Mouse (Mus musculus) midbrain, embryonic 14.5 days (tissue): ENCODE results near the gene Impg1. TPM values are rescaled to one million over a fixed set of nuclear protein-coding genes. Genes with fewer than 3 reads are reported as not detected.

Experiments used
- ATAC-seq: fragments of 200-750 bp; cut with Nextera tagmentation; 2 replicates; pipeline ENCODE4 v1.8.0; 2017; ENCODE audit warnings: moderate number of reproducible peaks, moderate library complexity; ENCODE audit not compliant: low FRiP score, low TSS enrichment
- DNase-seq: peaks from one replicate; pipeline ENCODE4 v3.0.0-alpha.2; 2015
- H3K27ac ChIP-seq: fragments of 300-500 bp; sonication (generic); replicated peaks from 2 replicates; pipeline ENCODE4 v1.5.1; 2014; ENCODE audit warnings: mild to moderate bottlenecking, low read depth, low read length, moderate library complexity
- H3K27me3 ChIP-seq: fragments of 300-500 bp; sonication (generic); 2 replicates; pipeline ENCODE4 v1.6.1; 2014; ENCODE audit warnings: low read length, control low read depth, mixed read lengths; ENCODE audit not compliant: control insufficient read depth, insufficient read depth
- H3K36me3 ChIP-seq: fragments of 300-500 bp; sonication (generic); 2 replicates; pipeline ENCODE4 v1.6.1; 2014; ENCODE audit warnings: low read length, control low read depth; ENCODE audit not compliant: control insufficient read depth, insufficient read depth
- H3K4me1 ChIP-seq: fragments of 300-500 bp; sonication (generic); 2 replicates; pipeline ENCODE4 v1.6.1; 2014; ENCODE audit warnings: mild to moderate bottlenecking, antibody characterized with exemption, low read length, control low read depth; ENCODE audit not compliant: control insufficient read depth, insufficient read depth
- H3K4me2 ChIP-seq: fragments of 300-500 bp; sonication (generic); 2 replicates; pipeline ENCODE4 v1.6.1; 2014; ENCODE audit warnings: mild to moderate bottlenecking, low read length, moderate library complexity
- H3K4me3 ChIP-seq: fragments of 300-500 bp; sonication (generic); replicated peaks from 2 replicates; pipeline ENCODE4 v1.5.1; 2014; ENCODE audit warnings: low read depth, low read length
- H3K9ac ChIP-seq: fragments of 300-500 bp; sonication (generic); replicated peaks from 2 replicates; pipeline ENCODE4 v1.6.1; 2014; ENCODE audit warnings: mild to moderate bottlenecking, low read length, moderate library complexity
- H3K9me3 ChIP-seq: fragments of 300-500 bp; sonication (generic); 2 replicates; pipeline ENCODE4 v1.6.1; 2016; ENCODE audit warnings: low read length, control low read depth, mixed read lengths; ENCODE audit not compliant: control insufficient read depth
- WGBS: fragments of 180-500 bp; shearing (Covaris S2); extraction: QIAGEN DNeasy Blood & Tissue Kit; methylation state at CpG from one replicate; pipeline ENCODE4 v1.1.7; 2014; 5-methylcytosine and 5-hydroxymethylcytosine counted together
- polyA plus RNA-seq: library from polyadenylated mRNA; unstranded; fragments of >200 nt; fragmentation: Nextera tagmentation; extraction: Ambion mirVana; gene quantifications from 2 replicates; pipeline ENCODE4 v1.2.1, GENCODE M21; 2014

The Impg1 gene
- polyA plus RNA-seq, 1 experiment from 2014 or later: not detected

GRCm38 (mm10) chr9:80367520-80368204, 97.6 kb downstream of the Impg1 start:
- H3K36me3 ChIP-seq: no peaks in the 10 kb centered on the region
- WGBS: 95% methylated on average over 2 of the region's 2 CpGs
- no peaks in the 10 kb centered on the region for H3K27me3 ChIP-seq
- H3K4me2 ChIP-seq: no peak overlapping the region
- no peak overlapping the region for H3K9ac ChIP-seq
- DNase-seq: no peak
- no peaks in the 10 kb centered on the region for H3K4me1 ChIP-seq
- no peaks in the 10 kb centered on the region for H3K9me3 ChIP-seq
- H3K4me3 ChIP-seq: no peak overlapping the region
- ATAC-seq: no peak
- no peak overlapping the region for H3K27ac ChIP-seq

GRCm38 (mm10) chr9:80360063-80360462, 105.2 kb downstream of the Impg1 start:
- DNase-seq (no peak), ATAC-seq (no peak)
- Histone ChIP-seq H3K4me3 (no peak overlapping the region), H3K9ac (no peak overlapping the region), H3K4me1 (no peaks in the 10 kb centered on the region), H3K27me3 (no peaks in the 10 kb centered on the region), H3K9me3 (no peaks in the 10 kb centered on the region), H3K36me3 (no peaks in the 10 kb centered on the region), H3K4me2 (no peak overlapping the region), H3K27ac (no peak overlapping the region)

GRCm38 (mm10) chr9:80351678-80352331, 113.5 kb downstream of the Impg1 start:
- peak overlapping the region; percentile 48 for H3K4me2 ChIP-seq
- H3K9me3 ChIP-seq: no peaks in the 10 kb centered on the region
- 12% methylated on average over 20 of the region's 20 CpGs for WGBS
- 0 out of 2 replicates have a peak overlapping the region, but pooled peaks have one; percentile 5 for H3K4me3 ChIP-seq
- H3K9ac ChIP-seq: no peak overlapping the region
- H3K4me1 ChIP-seq: peaks cover 5% of the 10 kb centered on the region; the same call in 1 of the 2 replicates
- H3K27me3 ChIP-seq: no peaks in the 10 kb centered on the region
- 0 out of 2 replicates have a peak overlapping the region, but pooled peaks have one; percentile 8 for H3K27ac ChIP-seq
- no peaks in the 10 kb centered on the region for H3K36me3 ChIP-seq
- DNase-seq: peak; percentile 63
- ATAC-seq: peak; percentile 29; the same call in 1 of the 2 replicates

- H3K4me3 ChIP-seq: 0 out of 2 replicates have a peak overlapping the region, but pooled peaks have one; percentile 5
- no peaks in the 10 kb centered on the region for H3K27me3 ChIP-seq
- WGBS: 63% methylated on average over 7 of the region's 7 CpGs
- peaks cover 5% of the 10 kb centered on the region; the same call in 1 of the 2 replicates for H3K4me1 ChIP-seq
- H3K4me2 ChIP-seq: peak overlapping the region; percentile 48
- DNase-seq: no peak
- H3K9me3 ChIP-seq: no peaks in the 10 kb centered on the region
- ATAC-seq: no peak
- H3K27ac ChIP-seq: no peak overlapping the region
- no peaks in the 10 kb centered on the region for H3K36me3 ChIP-seq
- no peak overlapping the region for H3K9ac ChIP-seq
Measured at GRCm38 (mm10) chr9:80351295-80351677, 114.0 kb downstream of the Impg1 start.

GRCm38 (mm10) chr9:80344451-80345000, 120.8 kb downstream of the Impg1 start:
- H3K4me1 ChIP-seq: no peaks in the 10 kb centered on the region
- no peak overlapping the region for H3K4me3 ChIP-seq
- H3K4me2 ChIP-seq: no peak overlapping the region
- ATAC-seq (no peak), DNase-seq (no peak)
- H3K27ac ChIP-seq: no peak overlapping the region
- no peak overlapping the region for H3K9ac ChIP-seq
- H3K36me3 ChIP-seq: no peaks in the 10 kb centered on the region
- WGBS: 92% methylated on average over 6 of the region's 6 CpGs
- H3K27me3 ChIP-seq: no peaks in the 10 kb centered on the region
- no peaks in the 10 kb centered on the region for H3K9me3 ChIP-seq

- no peak overlapping the region for H3K4me3 ChIP-seq
- no peaks in the 10 kb centered on the region for H3K27me3 ChIP-seq
- no peaks in the 10 kb centered on the region for H3K9me3 ChIP-seq
- ATAC-seq: no peak
- no peak overlapping the region for H3K4me2 ChIP-seq
- DNase-seq: no peak
- H3K4me1 ChIP-seq: no peaks in the 10 kb centered on the region
- H3K36me3 ChIP-seq: no peaks in the 10 kb centered on the region
- WGBS: 89% methylated on average over 6 of the region's 6 CpGs
- H3K9ac ChIP-seq: no peak overlapping the region
- no peak overlapping the region for H3K27ac ChIP-seq
Measured at GRCm38 (mm10) chr9:80342520-80342919, 122.8 kb downstream of the Impg1 start.

- Histone ChIP-seq H3K27ac (no peak overlapping the region), H3K4me1 (no peaks in the 10 kb centered on the region), H3K9ac (no peak overlapping the region), H3K4me3 (no peak overlapping the region), H3K4me2 (no peak overlapping the region), H3K36me3 (no peaks in the 10 kb centered on the region), H3K27me3 (no peaks in the 10 kb centered on the region), H3K9me3 (no peaks in the 10 kb centered on the region)
- no peak for ATAC-seq
- DNase-seq: no peak
- 97% methylated on average over 16 of the region's 16 CpGs for WGBS
Measured at GRCm38 (mm10) chr9:80341756-80342155, 123.5 kb downstream of the Impg1 start.

GRCm38 (mm10) chr9:80340927-80341326, 124.4 kb downstream of the Impg1 start:
- Histone ChIP-seq H3K36me3 (no peaks in the 10 kb centered on the region), H3K9ac (no peak overlapping the region), H3K4me1 (no peaks in the 10 kb centered on the region), H3K4me3 (no peak overlapping the region), H3K27me3 (no peaks in the 10 kb centered on the region), H3K9me3 (no peaks in the 10 kb centered on the region), H3K27ac (no peak overlapping the region), H3K4me2 (no peak overlapping the region)
- 65% methylated on average over 1 of the region's 1 CpGs for WGBS
- peak; percentile 17 for DNase-seq
- ATAC-seq: no peak
